Mouse (Mus musculus) right cerebral cortex, adult 2 months (tissue): ENCODE data around the gene Pde11a.

Experiments
- DNase-seq, 2 experiments: peaks; one replicate each; pipeline ENCODE4 v3.0.0; 2021 to 2022; ENCODE audit warnings: low spot score in 2 of 2

Pde11a gene

DNA sequence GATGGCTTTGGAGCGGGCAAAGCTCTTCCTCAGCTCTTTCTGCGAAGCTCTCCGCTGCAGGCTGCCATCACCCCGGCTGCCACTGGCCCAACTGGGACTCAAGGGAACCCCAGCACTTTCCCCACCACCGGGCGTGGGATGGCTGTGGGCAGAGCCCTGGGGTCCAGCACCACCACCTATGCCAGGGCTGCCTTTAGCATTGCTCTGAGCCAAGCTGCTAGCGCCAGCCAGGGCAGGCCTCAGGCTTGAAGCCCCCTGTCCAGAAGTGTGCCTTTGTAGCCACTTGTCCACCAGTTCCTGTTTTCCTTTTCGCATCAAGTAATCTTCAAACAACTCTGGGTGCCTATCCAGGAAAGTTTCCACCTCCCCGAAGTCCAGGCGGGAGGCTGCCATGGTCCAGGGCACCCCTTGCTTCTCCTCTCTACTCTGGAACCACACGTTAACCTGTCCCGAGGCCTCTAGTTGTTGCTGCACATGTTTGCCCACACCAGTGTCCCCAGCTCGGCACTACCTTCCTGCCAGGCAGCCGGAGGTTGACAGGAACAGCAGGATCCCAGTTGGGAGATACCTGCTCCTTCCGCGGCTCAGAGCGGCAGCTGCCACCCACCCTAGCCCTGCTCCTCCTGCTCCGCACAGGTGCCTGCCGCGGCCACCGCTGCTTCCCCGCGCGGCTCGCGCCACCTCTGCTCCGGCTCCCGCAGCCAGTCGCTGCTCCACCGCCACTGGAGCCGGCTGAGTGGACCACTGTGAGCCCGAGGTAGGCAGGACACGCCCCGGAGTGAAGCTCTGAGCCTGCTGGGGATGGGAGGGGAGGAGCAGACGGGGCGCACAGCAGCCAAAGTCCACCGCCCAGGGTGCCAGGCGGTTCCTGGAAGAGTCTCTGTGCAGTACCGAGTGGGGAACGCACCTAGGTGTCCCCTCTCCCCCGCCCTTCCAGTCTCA lies at the start of gene Pde11a:
Pde11a (minus strand) TSS at position 560 of the 942 bp plus-strand sequence.
- no peak for DNase-seq

GRCm38 (mm10) chr2:76386531-76386930 lies 48.0 kb upstream of the Pde11a start:
- no peak for DNase-seq

- DNase-seq: no peak
Observed at GRCm38 (mm10) chr2:76378646-76379045, 40.1 kb upstream of the Pde11a start.

DNA sequence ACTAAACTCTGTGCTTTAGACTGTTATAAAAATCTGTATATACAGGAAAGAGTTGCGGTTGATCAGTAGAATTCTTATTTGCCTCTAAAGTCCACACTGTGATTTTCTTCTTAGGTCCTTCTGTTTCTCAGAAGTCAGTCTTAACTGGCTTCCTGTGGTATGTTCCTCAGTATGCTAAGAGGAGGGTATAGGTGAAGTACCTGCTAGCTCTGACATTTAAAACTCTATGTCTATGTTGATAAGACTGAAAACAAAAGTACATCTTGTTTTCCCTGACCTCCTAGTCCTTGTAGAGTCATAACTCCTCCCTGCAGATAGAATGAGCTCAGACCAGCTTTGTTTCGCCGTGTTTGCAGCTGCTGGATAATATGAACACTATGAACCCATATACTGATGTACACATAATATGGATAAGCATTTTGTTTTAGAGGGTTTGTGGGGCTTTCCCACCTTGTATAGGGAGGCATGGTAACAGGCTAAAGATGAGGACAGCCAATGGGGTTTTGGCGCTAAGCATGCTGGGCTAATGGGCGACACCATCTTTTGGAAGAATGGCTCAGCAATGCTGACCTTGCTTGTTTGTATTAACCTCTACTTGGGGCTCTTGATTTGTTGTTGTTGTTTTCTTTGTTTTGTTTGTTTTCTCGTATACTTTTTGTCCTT lies 36.1 kb upstream of the Pde11a start:
- no peak for DNase-seq

- no peak for DNase-seq
Observed at GRCm38 (mm10) chr2:76372244-76372643, 33.7 kb upstream of the Pde11a start.

- DNase-seq: no peak
Observed at GRCm38 (mm10) chr2:76370656-76370922, 32.0 kb upstream of the Pde11a start.

DNA sequence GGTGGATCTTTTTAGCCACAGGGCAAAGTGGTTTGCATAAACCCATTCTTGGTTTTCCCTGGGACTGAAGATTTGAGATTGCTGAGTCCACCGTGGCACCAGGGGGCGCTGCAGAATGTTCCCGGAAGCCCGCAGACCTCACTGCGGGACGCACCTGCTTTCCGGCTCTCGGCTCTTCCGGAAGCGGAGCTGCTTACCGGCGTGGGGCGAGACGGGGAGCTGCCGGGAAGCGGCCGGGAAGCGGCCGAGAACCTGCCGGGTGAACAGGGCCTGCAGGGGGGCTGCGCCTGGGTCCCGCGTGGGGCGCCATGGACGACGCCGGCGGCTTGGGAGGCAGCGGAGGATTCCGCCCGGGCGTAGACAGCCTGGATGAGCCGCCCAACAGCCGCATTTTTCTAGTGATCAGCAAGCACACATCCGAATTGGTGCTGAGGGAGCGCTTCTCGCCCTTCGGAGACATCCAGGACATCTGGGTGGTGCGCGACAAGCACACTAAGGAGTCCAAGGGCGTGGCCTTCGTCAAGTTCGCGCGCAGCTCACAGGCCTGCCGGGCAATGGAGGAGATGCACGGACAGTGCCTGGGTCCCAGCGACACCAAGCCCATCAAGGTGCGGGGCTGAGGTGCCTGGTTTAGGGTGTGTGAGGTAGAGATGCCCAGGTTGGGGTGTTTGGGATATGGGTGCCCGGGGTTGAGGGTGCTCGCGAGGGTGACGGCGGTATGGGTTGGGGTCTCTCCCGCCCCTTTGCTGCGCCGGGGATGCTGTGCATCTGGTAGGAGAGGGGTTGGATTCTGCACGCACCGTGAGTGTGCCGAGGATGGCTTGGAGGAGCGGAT lies 31.5 kb upstream of the Pde11a start, which contains the start of gene Rbm45:
Rbm45 (plus strand) TSS at position 164 of the 835 bp plus-strand sequence.
- DNase-seq: peak; percentile 88 to 91

- no peak for DNase-seq
Observed at GRCm38 (mm10) chr2:76368861-76369660, 30.5 kb upstream of the Pde11a start.

- peak; percentile 88 to 89 for DNase-seq
Observed at GRCm38 (mm10) chr2:76367188-76367922, 28.8 kb upstream of the Pde11a start.

DNA sequence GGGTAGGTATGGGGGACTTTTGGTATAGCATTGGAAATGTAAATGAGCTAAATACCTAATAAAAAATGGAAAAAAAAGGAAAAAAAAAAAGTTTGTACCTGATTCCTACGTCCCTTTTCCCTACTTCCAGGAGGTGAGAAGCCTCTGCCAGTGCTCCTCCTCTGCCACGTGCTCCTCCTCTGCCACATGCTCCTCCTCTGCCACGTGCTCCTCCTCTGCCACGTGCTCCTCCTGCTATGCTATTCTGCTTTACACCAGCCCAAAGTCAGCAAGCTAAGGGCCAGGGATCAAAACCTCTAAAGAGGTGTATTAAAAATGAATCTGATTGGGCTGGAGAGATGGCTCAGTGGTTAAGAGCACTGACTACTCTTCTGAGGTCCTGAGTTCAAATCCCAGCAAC lies 27.2 kb upstream of the Pde11a start:
- DNase-seq: no peak

GRCm38 (mm10) chr2:76362111-76362510 lies 23.5 kb upstream of the Pde11a start:
- peak in 1 of 2 experiments; percentile 15 for DNase-seq

DNA sequence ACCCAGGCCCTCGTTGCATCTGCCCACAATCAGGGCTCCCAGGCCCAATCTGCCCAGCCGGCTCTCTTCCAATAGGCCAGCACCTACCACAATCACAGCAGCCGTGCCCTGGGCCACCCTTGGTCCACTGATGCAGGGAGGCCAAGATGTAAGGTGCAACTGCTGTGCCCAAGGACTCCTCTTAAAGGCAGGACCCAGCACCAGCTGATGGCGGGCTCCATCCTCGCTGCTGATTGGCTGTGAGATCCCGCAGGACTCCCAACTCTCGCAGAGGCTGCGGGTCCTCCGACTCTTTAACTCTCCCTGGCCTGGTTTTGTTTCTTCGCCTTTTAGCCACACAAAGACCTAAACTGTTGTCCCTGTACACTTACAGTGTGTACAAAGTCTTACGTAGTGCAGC lies 21.7 kb upstream of the Pde11a start, which contains the start of gene Cyct:
Cyct (minus strand) TSS at position 225 of the 400 bp plus-strand sequence.
- DNase-seq: no peak

DNA sequence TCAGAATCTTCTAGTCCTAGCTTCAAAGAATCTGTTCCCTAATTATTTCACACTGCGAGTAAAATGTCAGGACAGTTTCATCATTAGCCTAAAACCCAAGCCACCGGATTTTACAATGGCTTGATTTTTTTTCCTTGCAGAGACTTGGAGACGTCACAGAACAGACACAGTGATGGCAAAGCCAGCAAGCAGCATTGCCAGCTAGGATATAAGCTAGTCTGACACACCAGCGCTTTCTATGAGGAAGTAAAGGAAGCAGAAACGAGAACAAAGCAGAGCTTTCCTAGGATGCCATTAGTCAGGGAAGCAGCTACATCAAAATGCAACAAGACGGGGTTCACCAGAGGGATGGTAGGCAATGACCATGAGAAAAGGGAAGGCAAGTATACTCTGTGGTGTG lies 9.3 kb upstream of the Pde11a start:
- DNase-seq: no peak

- DNase-seq: no peak
Observed at GRCm38 (mm10) chr2:76342146-76342545, 3.6 kb upstream of the Pde11a start.

DNA sequence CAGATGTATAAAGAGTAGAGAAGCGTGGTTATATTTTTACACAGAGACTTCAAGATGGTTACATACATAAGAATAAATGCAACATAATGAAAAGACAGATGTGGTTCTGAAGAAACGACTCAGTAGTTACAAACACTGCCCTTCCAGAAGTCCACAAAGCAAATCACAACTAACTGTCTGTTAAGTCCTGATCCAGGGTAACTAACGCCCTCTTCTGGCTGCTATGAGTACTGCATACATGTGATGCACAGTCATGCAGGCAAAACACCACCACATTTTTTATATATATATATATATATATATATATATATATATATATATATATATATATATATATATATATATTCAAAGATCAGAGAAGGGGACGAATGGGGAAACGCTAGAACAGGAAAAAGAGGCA lies 4.0 kb downstream of the Pde11a start:
- no peak for DNase-seq

DNA sequence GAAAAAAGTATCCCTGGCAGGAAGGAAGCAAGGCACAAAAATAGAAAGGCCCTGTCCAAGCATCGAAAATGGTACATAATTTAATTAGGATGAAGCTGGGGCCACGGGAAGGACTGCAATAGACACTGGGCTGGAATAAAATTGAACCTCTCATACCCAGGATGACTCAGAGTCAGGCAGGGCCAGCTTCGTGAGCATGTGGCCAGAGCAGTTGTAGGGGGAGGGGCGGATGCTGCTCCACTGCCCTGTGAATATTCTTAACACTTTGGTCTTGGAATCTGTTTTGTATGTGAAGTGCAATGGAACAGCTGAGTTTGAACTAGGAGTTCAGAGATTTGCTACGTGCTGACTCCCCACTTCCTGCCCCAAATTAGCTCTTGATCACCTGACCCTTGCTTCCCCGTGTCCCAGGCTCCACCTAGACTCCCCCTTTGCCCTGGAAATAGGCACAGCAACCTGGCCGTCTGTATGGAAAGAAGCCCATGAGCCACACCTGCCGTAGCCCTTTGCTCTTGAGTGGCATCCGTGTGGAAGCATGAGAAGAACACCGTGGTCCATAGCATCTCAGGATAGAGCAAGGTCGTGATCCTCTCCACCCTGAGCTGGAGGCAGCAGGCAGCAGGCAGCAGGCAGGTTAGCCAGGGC lies 6.3 kb downstream of the Pde11a start:
- DNase-seq: no peak

DNA sequence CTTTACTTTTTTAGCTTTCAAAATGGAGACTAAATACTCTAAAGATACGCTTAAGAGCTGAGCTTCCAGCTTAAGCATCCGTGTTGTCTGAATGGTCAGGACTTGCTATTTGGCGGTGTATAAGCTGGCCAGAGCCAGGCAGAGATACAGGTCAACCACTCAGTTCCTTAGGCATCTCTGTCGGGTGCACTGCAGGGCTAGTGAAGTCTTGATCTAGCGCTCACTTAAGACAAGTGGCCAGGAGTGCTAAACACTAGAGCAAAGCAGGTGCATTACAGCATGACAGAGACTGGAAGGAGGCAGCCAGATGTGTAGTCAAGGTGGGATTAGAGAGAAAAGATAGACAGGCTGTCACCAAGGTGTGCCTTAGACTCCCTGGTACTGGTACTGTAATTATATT lies 8.5 kb downstream of the Pde11a start:
- DNase-seq: no peak

DNA sequence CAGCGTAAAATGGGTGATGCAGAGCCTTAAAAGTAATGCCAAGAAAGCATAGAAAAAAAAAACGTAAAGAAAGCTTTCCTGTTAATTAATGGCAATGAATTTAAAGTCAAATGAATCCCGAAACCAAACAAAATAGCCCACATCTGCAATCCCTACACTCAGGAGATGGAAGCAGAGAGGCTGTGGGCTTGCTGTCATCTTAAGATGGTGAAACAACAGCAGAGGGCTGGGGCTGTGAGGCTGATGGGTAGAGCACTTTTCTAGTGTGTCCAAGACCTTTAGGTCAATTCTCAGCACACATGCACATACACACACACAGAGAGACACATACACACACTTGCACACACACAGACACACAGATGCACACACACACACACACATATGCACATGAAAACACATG lies 12.4 kb downstream of the Pde11a start:
- no peak for DNase-seq

- no peak for DNase-seq
Observed at GRCm38 (mm10) chr2:76324463-76324862, 14.1 kb downstream of the Pde11a start.
